Mouse (Mus musculus) NIH3T3 (cell line): Measurements from ENCODE around the gene Agtpbp1.
A peak's percentile ranks its signal among the peaks of the same experiment; 100 is the strongest.
"Not testable (repeated sequence)": the region's sequence is repeated elsewhere in the genome, so short reads cannot be mapped to it uniquely, and the experiment has no call there.

Experiments
- DNase-seq: peaks from one replicate; pipeline ENCODE4 v3.0.0-alpha.2; 2012; ENCODE audit warnings: low read depth

Gene Agtpbp1

DNA sequence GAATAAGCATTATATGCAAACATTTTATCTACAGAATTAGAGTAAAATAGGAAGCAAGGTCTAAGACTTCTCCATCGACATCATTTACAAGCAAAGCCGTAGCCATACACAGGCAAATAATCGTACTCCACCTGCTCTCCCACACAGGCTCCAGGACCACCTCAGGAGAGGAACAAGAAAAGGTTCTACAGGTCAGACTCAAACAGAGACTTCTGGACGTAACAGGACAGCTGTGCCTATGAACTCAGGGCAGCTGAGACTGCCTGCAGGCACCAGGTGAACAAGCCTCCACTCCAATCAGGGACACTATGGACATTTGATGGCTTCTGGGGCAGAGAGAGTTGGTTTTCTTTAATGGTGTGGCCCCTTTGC is 103.6 kb downstream of the Agtpbp1 start:
- no peak for DNase-seq

DNA sequence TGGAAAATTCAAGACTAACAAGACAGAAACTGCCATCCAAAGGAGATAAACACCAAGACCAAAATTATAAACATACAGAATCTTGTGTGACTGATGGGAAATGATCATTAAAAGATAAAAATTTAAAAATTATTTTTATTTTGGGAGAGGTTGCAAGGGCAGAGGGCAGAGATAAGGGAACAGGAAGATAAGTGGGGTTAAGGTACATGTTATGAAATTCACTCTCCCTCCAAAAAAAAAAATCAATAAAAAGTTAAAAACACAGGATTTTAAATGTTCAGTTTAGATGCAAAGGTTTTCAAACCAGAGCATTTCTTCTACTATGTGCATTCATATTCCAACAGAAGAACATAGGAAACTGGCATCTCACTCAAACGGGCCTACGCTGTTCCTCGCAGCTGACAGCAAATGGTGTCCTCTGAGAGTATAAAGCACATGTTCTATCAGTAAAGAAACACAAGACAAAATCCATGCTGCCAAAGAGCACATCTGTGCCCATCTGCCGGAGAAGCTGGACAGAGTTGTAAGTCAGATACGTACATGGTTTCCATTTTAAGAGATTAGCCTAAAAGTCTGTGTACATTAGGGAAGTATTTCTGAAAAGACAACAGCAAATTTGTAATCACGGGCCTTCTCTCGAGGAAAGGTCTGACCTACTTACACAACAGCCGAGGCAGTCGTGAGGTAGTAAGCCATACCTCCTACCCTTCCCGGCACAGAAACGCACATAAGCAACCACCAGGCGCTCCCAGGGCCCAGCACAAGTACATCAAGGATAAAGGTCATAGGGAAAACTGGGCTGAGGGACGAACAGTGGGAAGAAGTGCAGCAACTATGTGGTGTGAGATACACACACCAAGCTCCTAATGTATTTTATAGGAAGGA is 104.2 kb downstream of the Agtpbp1 start:
- DNase-seq, result no peak

DNA sequence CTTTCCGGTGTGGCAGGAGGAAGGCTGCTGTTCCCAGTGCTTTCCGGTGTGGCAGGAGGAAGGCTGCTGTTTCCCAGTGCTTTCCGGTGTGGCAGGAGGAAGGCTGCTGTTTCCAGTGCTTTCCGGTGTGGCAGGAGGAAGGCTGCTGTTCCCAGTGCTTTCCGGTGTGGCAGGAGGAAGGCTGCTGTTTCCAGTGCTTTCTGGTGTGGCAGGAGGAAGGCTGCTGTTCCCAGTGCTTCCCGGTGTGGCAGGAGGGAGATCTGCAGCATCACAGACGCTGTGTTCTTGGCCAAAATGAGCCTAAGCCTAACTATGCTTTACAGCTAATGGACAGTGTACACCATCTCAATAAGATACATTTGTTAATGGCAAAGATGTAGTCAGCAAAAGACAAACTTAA is 107.1 kb downstream of the Agtpbp1 start:
- DNase-seq, result not testable (repeated sequence)

DNA sequence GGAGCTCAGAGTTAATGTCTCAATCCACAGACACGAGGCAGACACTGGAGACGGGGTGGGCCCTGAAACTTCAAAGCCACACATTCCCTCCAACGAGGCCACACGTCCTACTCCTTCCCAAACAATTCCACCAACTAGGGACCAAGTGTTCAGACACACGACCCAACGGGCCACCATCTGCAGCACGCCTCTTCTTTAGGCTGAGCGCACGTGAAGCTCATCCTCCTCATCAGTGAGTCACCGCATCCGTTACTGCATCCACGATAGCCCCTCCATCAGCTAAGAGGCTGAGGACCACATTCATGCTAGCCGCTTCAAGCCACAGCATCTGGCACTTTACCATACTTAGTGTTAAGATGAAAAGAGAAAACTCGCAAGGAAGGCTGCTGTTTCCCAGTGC is 107.6 kb downstream of the Agtpbp1 start:
- DNase-seq, result no peak

DNA sequence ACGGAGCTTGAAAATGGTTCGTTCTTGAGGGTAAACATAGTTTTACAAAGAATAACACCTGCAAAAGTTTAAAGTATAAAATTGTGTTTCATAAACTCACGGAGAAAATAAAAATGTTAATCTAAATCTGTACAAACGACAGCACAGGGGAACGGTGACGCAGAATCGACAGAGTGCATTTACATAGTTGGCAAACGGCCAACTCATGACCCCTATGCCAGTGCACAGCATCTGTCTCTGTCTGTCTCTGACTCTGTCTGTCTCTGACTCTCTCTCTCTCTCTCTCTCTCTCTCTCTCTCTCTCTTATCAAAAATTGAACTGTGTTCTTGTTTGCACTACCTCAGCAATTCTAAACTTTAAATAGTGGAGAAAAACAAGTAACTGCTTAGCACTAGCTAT is 110.1 kb downstream of the Agtpbp1 start:
- no peak for DNase-seq

DNA sequence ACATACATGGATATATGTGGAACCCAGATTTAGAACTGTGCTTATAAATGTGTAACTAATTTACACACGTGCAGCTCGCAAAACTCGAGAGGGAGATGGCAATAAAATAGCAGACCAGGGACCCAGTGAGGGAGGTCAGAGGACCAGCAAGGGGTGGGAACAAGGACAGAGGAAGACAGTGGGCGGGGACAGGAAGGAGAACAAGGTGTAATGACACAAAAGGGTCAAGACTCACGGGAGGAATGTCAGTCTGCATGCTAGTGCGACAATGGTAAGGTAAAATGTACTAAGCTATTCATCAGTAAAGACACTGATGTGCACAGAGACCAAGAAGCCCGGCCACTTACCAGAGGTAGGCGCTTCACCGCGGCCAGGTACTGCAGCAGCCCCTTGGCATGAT is 111.7 kb downstream of the Agtpbp1 start:
- no peak for DNase-seq

DNA sequence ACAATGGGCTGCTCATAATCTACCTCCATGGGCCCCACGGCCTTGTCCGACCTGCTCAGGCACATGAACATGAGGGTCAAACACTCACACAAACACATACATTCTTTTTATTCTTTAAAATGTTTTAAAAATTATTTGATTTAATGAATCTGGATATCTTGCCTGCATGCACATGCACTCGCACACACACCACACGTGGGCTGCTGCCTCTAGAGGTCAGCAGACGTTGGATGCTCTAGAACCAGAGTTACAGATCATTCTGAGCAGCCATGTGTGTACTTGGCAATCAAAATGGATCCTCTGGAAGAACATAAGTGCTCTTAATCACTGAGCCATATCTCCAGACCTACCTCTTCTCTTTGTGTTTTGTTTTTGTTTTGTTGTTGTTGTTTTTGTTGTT is 112.8 kb downstream of the Agtpbp1 start:
- no peak for DNase-seq

DNA sequence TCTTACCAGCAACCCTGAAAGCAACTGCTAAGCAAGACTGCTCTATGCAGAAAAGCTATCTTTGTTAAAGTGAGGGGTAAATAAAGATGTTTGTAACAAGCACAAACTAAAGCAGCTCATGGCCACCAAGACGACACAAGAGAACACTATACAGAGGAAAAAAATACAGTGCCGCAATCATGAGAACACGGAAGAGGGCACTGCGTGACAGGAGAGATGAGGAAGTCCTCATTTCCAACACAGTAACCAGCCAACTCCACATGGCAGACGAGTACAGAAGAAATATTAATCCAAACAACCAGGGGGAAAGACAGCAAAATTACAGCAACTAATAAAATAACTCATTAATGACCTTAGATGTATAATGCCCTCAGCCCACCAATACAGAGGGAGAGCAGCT is 115.3 kb downstream of the Agtpbp1 start:
- DNase-seq, result no peak

DNA sequence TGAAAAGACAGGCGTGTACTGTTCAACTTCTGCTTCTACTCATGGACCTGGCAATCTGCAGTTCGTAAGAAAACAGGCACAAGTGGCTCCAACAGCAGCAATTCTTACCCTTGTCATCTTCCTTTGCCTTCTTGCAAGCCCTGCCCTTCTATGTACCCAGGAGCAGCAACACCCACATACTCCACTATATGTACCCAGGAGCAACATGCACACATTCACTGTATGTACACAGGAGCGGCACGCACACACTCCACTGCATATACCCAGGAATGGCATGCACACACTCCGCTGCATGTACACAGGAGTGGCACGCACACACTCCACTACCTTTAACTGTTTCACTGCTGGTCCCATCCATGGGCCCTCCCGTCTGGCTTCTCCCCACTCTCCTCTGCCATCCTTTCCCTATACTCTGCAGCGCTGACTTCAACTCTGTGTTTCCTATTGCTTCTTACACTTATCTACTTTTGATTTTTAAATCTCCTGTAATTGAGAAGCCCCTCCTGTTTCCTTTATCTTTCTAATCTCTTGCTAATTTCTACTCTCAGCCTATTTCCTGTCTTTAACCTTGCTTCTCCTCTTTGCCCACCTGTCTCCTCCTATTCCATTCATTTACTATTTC is 116.7 kb downstream of the Agtpbp1 start:
- DNase-seq, result no peak

DNA sequence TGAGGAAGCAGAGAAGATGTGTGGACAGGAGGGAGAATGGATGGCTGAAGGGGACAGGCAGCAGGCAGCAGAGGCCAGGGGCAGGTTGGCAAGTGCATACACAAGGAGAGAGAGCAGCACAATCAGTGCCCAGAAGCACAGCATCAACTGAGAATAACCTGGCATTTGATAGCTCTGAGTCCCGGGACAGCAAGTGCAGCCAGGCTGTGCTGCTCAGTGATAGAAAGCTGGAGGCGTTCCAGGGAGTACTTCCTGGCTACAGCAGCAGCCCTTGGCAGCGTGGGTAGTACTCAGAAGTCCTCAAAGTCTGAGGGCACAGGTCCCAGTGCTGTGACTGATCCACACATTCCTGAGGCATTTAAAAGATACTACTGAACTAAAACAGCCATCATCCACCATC is 117.4 kb downstream of the Agtpbp1 start:
- DNase-seq, result peak; percentile 52

DNA sequence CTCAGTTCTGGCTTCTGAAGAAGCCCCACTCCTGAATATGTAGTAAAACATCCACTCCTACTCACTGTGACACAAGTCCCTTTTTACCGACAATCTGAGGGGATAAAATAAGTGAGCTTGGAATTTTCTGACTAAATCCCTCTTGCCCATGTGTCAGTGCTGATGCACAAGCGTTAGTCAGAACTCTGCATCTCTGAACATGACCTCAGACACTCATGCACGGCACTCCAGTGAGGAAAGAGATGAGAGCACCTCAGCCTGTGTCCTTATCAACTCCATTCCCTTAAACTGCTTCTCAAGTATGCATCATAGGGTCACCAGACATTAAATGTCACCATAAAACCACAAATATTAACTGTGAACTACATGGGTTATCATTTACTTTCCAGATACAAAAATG is 124.1 kb downstream of the Agtpbp1 start:
- no peak for DNase-seq

DNA sequence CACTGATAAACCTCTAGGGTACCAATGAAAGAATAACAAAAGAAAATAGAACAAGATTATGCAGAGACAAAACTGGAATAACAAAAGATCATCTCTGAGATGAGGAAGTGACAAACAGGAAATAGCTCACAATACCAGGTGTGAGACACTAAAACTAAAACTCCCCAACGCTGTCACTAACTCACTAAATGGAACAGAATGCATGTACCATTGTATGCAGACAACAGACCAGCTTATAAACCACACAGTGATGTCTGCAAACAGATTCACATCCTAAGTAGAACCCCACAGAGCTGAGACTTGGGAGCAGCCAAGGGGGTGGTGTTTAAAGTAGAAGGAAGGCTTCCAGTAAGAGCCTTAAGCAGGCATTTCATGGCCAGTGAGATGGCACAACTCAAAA is 128.8 kb downstream of the Agtpbp1 start:
- DNase-seq, result no peak

DNA sequence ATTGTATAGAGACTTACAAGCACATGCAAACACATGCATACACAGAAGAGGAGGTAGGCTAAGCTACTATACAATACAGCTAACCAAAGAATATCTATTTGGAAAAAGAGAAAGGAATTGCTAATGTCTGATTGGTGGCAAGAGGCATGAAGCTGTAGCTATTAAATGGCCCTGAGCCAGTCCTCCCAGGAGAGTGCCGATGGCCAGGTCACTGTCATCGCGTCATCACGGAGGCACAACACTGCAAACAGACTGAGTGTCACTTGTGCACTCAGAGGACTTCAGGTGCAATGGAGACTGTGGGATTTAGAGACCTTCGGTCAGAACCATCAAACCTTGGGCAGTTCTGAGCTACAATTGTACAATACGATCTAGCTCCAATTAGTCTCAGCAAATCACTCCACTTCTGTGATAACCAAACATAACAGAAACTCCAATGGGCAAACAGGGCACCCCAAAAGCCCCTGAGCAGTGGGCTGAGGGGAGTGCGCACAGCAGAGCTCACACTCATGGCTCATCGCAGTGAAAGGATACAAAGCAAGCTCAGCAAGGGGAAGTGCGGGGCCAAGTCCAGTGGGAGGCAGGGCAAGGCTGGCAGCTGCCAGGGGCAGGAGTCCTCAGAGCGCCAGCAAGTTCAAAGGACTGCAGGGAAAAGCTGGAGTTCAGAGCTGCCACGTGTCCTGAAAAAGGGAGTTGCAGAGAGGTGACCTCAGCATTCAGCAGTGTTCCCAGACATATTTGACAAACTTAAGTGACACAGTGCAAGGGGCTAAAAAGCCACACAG is 130.8 kb downstream of the Agtpbp1 start:
- no peak for DNase-seq

DNA sequence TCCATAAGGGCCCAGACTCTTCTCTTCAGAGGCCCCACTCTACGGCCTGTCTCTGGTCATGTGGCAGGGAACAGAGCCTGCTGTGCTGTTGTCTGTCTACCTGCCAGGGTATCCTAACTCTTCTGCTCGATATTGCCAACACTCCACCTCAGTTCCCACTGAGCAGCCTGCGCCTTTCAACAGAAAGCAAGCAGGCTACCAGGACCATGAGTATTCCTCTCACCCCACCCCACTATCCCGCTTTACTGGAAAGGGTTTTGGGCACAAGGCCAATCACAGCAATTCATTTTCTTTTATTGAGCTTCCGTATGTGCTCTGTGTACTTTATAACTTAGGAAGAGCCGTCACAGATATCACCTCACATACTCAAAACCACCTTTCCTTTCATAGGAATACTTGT is 131.4 kb downstream of the Agtpbp1 start:
- no peak for DNase-seq

DNA sequence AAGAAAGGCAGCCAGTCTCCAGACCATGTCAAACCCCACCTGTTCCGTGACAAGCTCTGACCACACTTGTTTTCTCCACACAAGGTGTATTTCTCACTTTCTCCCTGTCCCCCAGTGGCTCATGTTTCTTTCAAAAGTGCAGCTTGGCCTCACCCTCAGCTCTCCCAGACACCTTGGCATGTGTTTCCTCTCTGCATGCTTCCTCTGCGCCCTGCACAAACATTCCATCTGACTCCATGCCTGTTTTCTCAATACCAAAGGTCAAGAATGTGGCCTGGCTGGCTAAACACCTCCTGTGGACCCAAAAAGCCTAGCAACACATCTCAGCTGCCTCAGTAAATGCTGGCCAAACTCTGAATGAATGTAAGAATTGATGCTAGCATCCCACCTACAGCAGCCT is 132.0 kb downstream of the Agtpbp1 start:
- peak; percentile 59 for DNase-seq

DNA sequence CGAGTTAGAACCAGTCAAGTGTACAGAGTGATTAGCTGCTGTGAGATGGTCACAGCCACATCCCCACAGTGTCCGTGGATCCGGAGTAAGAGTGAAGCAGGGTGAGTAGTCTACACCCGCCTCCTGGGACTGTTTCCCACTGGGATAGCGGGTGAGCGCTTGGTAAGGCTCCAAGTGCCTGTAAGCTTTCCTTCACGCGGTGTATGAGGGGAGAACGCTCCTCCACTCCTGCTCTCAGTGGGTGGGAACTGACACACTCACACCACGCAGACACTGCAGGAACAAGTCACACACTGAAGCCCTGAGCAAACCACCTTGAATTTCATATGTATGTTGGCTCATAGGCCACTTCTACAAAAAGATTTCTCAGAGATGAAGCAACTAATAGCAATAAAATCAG is 134.2 kb downstream of the Agtpbp1 start:
- no peak for DNase-seq

DNA sequence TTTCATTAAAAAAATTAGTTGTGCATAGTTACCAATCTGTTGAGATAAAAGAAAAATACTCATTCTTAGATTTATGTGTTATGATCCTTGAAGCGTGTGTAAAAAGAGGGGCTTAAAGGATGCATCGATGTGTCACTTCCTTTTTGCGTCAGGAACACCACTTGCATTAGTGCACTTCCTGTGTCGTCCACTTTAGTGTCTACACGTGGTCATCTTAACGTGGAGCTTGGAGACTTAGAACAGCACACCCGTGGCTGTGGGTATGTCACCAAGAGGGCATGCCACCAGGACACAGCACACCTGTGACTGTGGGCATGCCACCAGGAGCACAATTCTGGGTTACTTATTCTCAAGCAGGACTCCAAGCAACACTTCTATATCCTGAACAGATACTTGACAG is 137.9 kb downstream of the Agtpbp1 start:
- DNase-seq, result no peak

DNA sequence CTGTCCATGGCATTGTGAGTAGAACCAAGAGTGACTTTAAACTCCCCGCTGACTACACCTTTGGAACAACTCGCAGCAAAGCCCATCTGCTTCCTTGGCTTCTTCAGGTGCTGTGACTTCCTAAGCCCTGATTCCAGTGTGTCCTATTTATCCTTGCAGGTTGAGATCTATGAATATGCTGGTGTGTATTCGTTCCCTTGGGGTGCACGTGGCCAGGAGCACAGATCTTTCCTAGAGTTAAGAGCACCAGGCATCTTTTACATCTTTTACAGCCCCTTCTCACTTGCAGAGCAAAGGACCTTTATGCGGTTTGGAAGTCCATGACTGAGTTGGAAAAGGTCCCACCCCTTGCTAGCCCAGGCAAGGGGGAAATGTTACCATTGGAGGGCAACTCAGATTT is 139.8 kb downstream of the Agtpbp1 start:
- DNase-seq, result no peak

DNA sequence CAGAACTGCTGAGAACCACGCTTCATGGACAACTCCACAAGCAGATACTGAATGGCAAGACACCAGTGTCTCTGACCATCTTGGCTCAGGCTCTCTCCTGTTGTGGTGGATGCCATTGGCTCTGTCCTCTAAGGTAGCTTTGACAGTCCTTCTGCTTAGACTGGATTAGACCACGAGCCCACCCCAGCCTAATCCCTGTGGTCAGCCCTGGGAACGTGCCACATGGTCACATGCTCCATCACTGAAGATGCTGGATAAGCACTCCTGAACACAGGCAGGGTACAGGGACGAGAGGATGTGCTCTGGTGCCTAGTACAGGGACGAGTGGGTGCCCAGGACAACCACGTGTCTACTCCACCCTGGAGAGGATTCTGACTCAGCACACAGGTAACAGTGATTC is 140.7 kb downstream of the Agtpbp1 start:
- no peak for DNase-seq

DNA sequence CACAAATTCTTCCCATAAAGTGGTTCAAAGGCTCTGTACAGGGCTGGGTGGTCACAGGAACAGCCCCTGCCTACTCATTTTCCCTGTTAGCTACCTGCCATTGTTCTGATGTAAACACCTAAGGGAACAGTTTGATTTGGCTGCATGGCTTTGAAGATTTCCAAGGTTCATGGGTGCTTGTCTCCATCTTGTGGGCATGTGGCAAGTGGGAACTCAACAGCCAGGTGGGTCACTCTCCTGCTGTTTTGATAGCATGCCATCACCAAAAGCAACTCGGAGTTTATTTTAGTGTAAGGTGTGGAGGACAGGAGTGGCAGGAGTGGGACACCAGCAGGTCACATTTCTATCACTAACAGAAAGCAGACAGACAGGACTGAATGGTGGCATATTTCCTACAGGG is 145.3 kb downstream of the Agtpbp1 start:
- DNase-seq, result no peak

DNA sequence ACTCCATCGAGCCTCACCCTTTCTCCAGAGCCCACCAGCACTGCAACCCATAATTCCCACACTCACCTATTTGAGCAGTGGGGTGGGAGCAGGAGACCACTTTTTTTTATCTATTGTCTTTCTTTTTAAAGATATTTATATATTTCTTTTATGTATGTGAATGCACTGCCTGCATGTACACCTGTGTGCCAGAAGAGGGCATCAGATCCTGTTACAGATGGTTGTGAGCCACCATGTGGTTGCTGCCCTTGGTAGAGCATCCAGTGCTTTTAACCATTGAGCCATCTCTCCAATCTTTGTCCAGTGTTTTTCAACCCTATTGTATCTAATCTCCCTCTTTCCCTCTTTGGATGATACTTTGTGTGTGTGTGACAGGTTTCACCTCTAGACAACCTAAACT is 150.5 kb downstream of the Agtpbp1 start:
- no peak for DNase-seq

DNA sequence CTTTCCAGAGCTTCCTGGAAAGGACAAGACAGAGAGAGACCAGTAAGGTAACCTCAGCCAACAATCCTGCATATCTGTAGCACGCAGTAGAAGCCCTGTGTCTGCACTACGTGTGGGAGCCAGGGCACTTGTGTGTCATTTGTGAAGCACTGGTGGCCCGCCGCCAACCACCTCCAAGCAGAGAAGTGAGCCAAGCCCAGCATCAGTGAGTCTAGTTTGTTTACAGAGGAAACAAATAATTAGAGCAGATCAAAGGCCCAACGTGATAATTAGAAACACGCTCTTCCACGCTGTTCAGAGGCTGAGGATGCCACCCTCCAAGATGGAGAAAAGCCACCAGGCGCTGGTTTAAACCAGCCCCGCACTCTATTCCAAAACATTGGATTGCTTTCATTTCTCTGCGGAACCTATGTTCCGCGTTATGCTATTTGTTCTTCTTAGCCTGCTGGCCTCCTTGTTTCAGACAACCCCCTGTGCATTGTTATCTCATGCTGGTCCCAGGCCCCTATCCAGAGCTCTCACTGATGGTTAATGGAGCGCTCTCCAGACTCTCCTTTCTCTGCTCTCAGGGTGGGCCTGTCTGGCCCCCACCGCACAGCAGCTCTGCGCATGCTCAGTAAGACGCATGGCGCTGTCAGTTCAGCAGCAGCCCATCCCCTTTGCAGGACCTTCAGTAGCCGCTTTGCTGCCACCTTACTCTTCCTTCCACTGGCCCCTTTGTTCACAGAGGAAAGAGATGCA is 153.7 kb downstream of the Agtpbp1 start:
- DNase-seq, result no peak
